Mouse (Mus musculus) gastrocnemius, adult 2 months (tissue): ENCODE results near the gene Tmed6. TPM values are rescaled to one million over a fixed set of nuclear protein-coding genes. Genes with fewer than 3 reads are reported as not detected.
"Not testable (repeated sequence)": the region's sequence is repeated elsewhere in the genome, so short reads cannot be mapped to it uniquely, and the experiment has no call there.

Experiments used
- DNase-seq: peaks from one replicate; pipeline ENCODE4 v3.0.0; 2022
- H3K27ac ChIP-seq: fragments of 200-600 bp; 2 replicates; pipeline ENCODE4 v1.8.1; 2022; ENCODE audit warnings: mild to moderate bottlenecking
- H3K4me3 ChIP-seq: fragments of 200-600 bp; 2 replicates; pipeline ENCODE4 v1.8.1; 2022; ENCODE audit warnings: mild to moderate bottlenecking, moderate library complexity
- CTCF ChIP-seq: fragments of 200-600 bp; IDR thresholded peaks from 2 replicates; pipeline ENCODE4 v1.8.1; 2022; ENCODE audit warnings: antibody characterized with exemption, mild to moderate bottlenecking, moderate library complexity
- intact Hi-C: fragments of 180-260 bp; cut with DNase I; formaldehyde crosslinking; loops from one replicate; pipeline ENCODE4 v1.15.1; 2025
- total RNA-seq, 2 experiments: library from RNA; stranded (reverse); gene quantifications; 2 replicates each; pipeline ENCODE4 v1.2.3; 2021

Gene Tmed6
- total RNA-seq, 2 experiments from 2014 or later = not detected

DNA sequence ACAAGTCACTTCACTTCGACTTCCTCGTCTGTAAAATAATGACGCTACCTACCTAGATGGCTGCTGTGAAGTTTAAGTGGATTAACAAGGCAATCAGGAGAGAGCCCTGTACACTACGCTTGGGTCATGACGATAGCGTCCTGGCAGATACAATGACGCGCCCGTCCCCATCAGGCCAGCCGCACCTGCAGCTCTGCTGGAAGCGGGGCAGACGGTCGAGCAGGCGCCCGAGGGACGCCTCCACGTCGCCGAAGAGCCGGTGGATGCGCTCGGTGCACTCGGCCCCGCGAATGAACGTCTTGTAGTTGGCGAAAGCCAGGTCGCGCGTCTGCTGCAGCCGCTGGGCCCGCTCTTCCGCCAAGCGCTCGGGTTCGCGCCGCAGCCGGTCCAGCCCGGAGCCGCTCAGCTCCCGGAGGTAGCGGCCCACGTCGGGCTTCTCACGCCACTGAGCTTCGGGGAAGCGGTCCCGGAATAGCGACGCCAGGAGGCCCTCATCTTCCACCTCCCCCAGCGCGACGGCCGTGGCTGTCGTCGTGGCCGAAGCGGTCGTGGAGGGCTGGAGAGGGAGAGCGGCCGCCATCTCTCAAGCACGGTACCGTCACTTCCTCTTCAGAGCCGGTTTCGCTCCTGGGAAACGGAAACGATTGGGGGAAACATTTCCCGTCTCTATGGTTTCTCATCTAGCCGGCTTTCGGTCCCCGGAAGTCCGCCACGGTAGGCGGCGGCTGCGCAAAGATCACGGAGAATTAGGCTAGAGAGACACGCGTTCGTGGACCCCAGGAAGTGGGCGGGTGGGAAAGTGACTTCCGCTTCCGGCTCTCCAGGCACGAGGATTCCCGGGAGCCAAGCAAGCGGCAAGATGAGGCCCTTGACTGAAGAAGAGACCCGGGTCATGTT, 9.1 kb downstream of the Tmed6 start, which contains the start of the genes Cog8 and Nip7:
TSS of gene Cog8 (minus strand) at position 614 of the 897 bp plus-strand sequence.
TSS of gene Nip7 (plus strand) at position 802 of the 897 bp plus-strand sequence.
- TF ChIP-seq CTCF = no peak
- DNase-seq = peak; percentile 98
- peak within 1 kb of the TSS; percentile 99 for H3K4me3 ChIP-seq
- intact Hi-C loops = loop anchor here (1.0 kb wide), 1 partner anchor 25 kb away; the partner anchor contains the start of gene Vps4a
- H3K27ac ChIP-seq = peak within 1 kb of the TSS; percentile 95

GRCm38 (mm10) chr8:107052046-107052445, 13.4 kb downstream of the Tmed6 start:
- Histone ChIP-seq H3K27ac (no peak overlapping the region), H3K4me3 (no peak overlapping the region)
- no peak for DNase-seq
- intact Hi-C loops = no loop called here
- TF ChIP-seq CTCF = no peak

GRCm38 (mm10) chr8:107049480-107049879, 16.0 kb downstream of the Tmed6 start:
- peak overlapping the region; percentile 94; the same call in 1 of the 2 replicates for H3K27ac ChIP-seq
- TF ChIP-seq CTCF = no peak
- no peak for DNase-seq
- H3K4me3 ChIP-seq = peak overlapping the region; percentile 93
- intact Hi-C loops = no loop called here

DNA sequence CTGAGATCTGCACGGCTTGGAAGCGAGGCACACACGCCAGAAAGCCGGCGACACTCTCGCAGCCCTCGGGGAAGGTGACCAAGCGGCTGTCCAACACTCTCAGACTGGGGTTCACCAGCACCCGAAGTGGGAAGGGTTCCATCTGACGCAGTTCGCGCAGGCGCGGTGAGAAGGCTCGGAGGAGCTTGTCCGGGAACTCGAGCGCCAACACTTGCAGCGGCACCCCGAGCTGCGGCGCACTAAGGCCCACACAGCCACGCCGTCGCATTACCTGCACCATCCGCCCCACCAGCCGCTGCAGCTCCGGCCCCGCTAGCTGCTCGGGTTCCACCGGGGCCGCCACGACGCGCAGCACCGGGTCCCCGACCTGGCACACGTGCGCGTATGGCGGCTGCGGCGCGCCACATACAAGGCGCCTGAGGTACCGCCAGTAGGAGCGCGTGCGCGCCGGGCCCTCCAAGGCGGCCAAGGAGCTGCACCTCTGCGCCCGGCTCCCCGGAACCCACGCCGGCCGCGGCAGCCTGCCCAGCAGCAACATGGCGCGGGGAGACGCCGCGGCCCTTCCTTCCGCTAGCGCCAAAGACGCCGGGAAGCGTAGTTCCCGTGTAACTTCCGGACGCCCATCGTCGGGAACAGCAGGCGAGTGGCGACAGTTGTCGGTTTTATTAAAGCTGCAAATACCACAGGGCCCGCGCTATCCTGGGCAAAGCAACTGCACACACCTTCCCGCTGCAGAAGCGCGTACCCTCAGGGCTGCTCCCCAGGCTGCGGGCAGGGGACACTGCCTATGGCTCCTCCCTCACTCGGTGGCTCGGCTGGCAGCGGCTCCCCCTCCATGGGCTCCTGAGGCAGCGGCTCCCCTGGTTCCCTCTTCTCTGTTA, 17.1 kb downstream of the Tmed6 start, which contains the start of gene Pdf:
TSS of gene Pdf (minus strand) at position 554 of the 881 bp plus-strand sequence.
- intact Hi-C loops = no loop called here
- H3K27ac ChIP-seq = peak within 1 kb of the TSS; percentile 94
- TF ChIP-seq CTCF = no peak
- H3K4me3 ChIP-seq = peak within 1 kb of the TSS; percentile 93
- DNase-seq = peak; percentile 91

GRCm38 (mm10) chr8:107046976-107047375, 18.5 kb downstream of the Tmed6 start:
- peak overlapping the region; percentile 94 for H3K27ac ChIP-seq
- H3K4me3 ChIP-seq = peak overlapping the region; percentile 93
- peak; percentile 29 for DNase-seq
- TF ChIP-seq CTCF = no peak
- intact Hi-C loops = loop anchor here (1.0 kb wide), 1 partner anchor 16 kb away; the partner anchor contains the start of gene Vps4a

DNA sequence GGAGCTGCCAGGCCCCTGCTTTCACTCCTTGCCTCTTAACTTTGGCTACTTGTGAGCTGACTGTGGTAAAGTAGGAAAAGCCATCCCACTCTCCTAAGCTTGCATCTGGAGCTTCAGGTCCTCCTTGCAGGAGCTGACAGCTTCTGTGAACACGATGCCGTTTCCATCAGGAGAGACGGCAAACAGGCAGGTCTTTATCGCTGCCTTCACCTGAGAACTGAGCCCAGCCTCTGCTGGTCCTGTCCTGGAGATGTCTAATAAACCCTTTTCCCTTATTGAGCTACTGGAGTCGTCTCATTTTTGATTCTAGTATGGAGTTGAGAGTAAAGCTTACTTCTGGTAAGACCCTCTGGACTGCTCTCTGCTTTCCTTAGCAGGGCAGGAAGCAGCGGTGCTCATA, 20.0 kb downstream of the Tmed6 start:
- intact Hi-C loops = no loop called here

DNA sequence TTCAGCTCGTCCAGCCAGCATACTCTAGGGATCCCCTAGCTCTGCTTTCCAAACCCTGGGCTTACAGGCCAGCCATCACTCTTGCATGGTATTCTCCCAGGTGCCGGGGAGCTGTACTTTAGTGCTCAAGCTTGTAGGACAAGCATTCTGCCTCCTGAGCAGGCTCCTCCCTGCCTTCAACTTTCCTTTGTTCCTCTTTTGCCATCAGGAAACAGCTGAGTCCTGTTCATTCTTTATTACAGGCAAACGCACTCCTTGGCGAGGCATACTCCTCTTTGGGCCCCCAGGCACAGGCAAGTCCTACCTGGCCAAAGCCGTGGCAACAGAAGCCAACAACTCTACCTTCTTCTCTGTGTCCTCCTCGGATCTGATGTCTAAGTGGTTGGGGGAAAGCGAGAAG, 24.8 kb downstream of the Tmed6 start:
- no peak for DNase-seq
- no peak for TF ChIP-seq CTCF
- intact Hi-C loops = no loop called here

More for the DNA sequence above, 20.0 kb downstream of the Tmed6 start:
- Histone ChIP-seq H3K4me3 (no peak overlapping the region), H3K27ac (no peak overlapping the region)
- no peak for TF ChIP-seq CTCF
- no peak for DNase-seq

GRCm38 (mm10) chr8:107036626-107037025, 28.8 kb downstream of the Tmed6 start:
- no peak for DNase-seq
- H3K27ac ChIP-seq = no peak overlapping the region
- no peak for TF ChIP-seq CTCF
- intact Hi-C loops = no loop called here
- no peak overlapping the region for H3K4me3 ChIP-seq

More for the DNA sequence above, 24.8 kb downstream of the Tmed6 start:
- Histone ChIP-seq H3K4me3 (no peak overlapping the region), H3K27ac (no peak overlapping the region)

DNA sequence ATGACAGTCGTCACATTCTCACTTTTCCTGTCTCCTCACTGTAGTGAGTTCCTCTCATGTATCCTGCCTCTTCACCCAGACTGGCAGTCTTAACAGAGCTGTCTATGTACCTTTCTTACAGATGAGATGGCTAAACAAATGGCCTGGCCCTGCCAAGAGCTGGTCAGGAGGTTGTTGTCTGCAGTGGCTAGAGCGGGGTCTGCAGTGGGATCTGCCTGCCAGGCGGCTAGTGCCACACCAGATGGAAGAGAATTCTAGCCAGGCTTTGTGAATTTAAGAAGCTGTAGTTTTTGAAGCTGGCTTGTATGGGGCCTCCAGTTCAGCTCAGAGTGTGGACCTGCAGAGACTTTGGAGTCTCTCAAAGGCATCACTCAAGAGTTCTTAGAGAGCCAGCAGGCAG, 29.8 kb downstream of the Tmed6 start:
- no peak for TF ChIP-seq CTCF
- H3K4me3 ChIP-seq = no peak overlapping the region
- intact Hi-C loops = no loop called here
- no peak overlapping the region for H3K27ac ChIP-seq
- DNase-seq = no peak

GRCm38 (mm10) chr8:107033609-107034008, 31.8 kb downstream of the Tmed6 start:
- intact Hi-C loops, H3K27ac ChIP-seq, H3K4me3 ChIP-seq, DNase-seq: not testable (repeated sequence)

DNA sequence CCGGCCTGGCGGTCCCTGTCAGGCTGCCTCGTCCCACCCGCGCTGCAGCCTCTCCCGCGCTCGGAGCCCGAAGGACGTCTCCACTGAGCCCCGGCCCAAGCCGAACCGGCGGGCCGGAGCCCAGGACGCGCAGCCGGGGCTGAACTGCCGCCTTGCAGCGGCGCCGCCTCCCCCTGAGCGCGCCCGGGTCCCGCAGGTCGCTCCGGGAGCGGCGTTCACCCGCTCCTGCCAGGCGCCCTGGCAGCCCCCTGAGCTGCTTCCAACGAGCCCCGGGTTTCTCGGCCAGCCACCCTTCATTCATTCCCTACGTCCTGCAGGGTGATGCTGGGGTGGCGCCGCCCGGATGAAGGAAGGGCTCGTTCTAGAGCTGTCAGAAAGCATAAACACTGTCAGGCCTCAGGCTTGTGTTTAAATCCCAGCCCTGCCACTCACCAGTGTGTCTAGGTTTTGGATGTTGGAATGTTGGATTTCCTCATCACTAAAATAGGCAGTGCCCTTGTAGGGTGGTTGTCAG, 33.8 kb downstream of the Tmed6 start:
- H3K27ac ChIP-seq = peak overlapping the region; percentile 92
- TF ChIP-seq CTCF = no peak
- DNase-seq = no peak
- intact Hi-C loops = loop anchor here (1.0 kb wide), 2 partner anchors 15 to 25 kb away; partner anchors contain the start of genes Cog8 and Nip7
- H3K4me3 ChIP-seq = peak overlapping the region; percentile 91
